Mouse (Mus musculus): ENCODE results near the gene Mdga1. TPM values are rescaled to one million over a fixed set of nuclear protein-coding genes. Genes with fewer than 3 reads are reported as not detected.
A peak's percentile ranks its signal among the peaks of the same experiment; 100 is the strongest.

Mdga1 gene
- polyA plus RNA-seq, 1 experiment from 2014 or later: 13.1 TPM

DNA sequence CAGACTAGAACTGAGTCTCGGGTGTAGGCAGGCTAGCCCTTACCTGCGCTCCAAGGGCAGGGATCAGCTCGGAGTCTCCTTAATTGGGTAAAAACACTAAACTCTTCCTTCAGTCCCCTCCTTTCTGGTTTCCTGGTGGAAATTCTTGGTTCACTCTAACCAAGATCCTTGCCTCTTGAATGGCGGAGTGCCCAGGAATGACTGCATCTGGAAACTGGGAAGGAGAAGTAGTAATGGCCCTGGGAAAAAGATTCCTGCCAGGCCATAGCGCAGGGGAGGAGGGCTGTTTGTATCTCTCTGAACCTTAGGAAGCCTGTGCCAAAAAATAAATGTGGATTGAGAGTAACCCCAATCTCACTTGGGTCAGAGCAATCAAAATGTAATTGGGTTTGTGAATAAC, 30.9 kb downstream of the Mdga1 start:
- 0 out of 2 replicates have a peak, but pooled peaks cover 4% of the 10 kb centered on the region for H3K9me3 ChIP-seq
- H3K4me2 ChIP-seq (replicated peaks): no peak overlapping the region
- 95% methylated on average over 5 of the region's 5 CpGs for WGBS
- no peak for ATAC-seq (ENCODE audit: low FRiP score, low read depth)
- H3K27ac ChIP-seq (replicated peaks): no peak overlapping the region
- no peak overlapping the region for H3K4me3 ChIP-seq
- H3K36me3 ChIP-seq: no peaks in the 10 kb centered on the region
- H3K9ac ChIP-seq (replicated peaks): no peak overlapping the region
- 0 out of 2 replicates have a peak, but pooled peaks cover 4% of the 10 kb centered on the region for H3K27me3 ChIP-seq
- H3K4me1 ChIP-seq: no peaks in the 10 kb centered on the region

DNA sequence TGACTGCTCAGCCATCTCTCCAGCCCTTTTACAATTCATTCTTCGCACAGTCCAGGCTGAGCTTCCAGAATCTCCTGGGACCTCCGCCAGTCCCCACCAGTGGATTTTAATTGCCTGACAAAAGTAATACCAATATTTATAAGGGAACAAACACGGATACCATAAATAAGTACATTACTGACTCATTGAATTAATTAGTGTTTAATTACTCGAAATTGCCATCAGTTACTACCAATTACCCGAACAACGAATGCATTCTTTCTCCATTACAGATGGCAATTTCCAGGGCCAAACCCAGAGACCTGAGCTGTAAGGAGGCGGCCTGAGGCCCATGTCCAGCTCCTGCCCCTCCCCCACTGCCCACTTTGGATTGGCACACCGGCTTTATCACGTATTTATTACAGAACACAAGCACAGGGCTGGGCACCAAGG, 32.5 kb downstream of the Mdga1 start:
- Histone ChIP-seq H3K27me3 (0 out of 2 replicates have a peak, but pooled peaks cover 4% of the 10 kb centered on the region), H3K27ac (replicated peaks) (no peak overlapping the region), H3K4me2 (replicated peaks) (no peak overlapping the region), H3K36me3 (no peaks in the 10 kb centered on the region), H3K9ac (replicated peaks) (no peak overlapping the region), H3K9me3 (0 out of 2 replicates have a peak, but pooled peaks cover 4% of the 10 kb centered on the region), H3K4me3 (no peak overlapping the region), H3K4me1 (no peaks in the 10 kb centered on the region; the same call in 1 of the 2 replicates)
- no peak for ATAC-seq (ENCODE audit: low FRiP score, low read depth)
- 83% methylated on average over 9 of the region's 9 CpGs for WGBS

DNA sequence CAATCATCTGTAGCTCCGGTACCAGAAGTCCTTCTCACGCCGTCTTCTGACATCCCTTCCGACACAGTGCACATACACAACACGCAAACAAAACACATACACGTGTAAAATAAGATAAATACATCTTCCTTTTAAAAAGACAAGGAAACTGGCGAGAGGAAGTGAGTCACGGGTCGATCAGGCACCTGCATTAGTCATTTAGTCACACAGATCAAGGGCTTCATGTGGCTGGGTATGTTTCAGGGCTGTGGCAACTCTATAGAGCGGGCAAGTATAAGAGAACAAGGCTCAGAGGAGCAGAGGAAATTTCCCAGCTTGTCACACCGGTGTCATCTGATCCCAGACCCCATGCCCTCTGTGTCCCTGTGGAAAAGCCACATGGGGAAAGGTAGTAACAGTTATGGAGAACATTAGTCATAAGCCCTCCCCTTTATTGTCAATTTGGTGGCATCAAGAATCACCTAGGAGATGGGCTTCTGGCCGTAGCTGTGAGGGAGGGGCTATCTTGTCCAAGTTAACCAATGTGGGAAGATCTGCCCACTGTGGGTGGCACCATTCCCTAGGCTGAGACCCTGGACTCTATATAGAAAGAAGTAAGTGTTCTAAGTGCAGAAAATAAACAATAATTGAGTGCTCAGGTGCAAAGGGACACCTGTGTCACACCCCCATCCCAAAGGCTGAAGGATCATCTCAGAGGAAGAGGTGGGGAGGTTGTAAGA, 35.6 kb downstream of the Mdga1 start:
- WGBS: 90% methylated on average over 12 of the region's 12 CpGs
- H3K36me3 ChIP-seq: no peaks in the 10 kb centered on the region
- peaks cover 6% of the 10 kb centered on the region; the same call in 1 of the 2 replicates for H3K27me3 ChIP-seq
- 0 out of 2 replicates have a peak, but pooled peaks cover 4% of the 10 kb centered on the region for H3K9me3 ChIP-seq
- no peak for ATAC-seq (ENCODE audit: low FRiP score, low read depth)
- H3K4me1 ChIP-seq: no peaks in the 10 kb centered on the region; the same call in 1 of the 2 replicates
- H3K4me2 ChIP-seq (replicated peaks): no peak overlapping the region
- H3K4me3 ChIP-seq: no peak overlapping the region
- no peak overlapping the region for H3K27ac ChIP-seq (replicated peaks)
- H3K9ac ChIP-seq (replicated peaks): no peak overlapping the region

DNA sequence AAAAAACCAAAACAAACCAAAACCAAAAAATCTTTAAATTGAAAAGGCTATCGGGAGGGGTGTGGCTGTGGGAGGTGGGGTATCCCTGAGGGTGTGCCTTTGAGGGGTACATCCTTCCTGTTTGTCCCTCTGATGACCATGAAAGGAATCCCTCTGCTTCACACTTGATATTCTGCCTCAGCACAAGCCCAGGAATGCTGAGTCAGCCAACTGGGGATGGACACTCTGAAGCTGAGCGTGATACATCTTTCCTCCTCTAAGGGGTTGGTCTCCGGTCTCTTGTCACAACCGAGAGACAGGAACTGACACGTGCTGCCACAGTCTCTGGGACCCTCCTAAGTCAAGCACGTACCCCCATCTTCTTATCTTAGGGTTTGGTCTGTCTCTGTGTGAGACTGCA, 37.1 kb downstream of the Mdga1 start:
- Histone ChIP-seq H3K36me3 (no peaks in the 10 kb centered on the region), H3K9me3 (0 out of 2 replicates have a peak, but pooled peaks cover 4% of the 10 kb centered on the region), H3K4me3 (no peak overlapping the region), H3K4me1 (no peaks in the 10 kb centered on the region; the same call in 1 of the 2 replicates), H3K9ac (replicated peaks) (no peak overlapping the region), H3K4me2 (replicated peaks) (no peak overlapping the region), H3K27ac (replicated peaks) (no peak overlapping the region), H3K27me3 (peaks cover 13% of the 10 kb centered on the region; the same call in 1 of the 2 replicates)
- WGBS: 87% methylated on average over 6 of the region's 6 CpGs
- no peak for ATAC-seq (ENCODE audit: low FRiP score, low read depth)

DNA sequence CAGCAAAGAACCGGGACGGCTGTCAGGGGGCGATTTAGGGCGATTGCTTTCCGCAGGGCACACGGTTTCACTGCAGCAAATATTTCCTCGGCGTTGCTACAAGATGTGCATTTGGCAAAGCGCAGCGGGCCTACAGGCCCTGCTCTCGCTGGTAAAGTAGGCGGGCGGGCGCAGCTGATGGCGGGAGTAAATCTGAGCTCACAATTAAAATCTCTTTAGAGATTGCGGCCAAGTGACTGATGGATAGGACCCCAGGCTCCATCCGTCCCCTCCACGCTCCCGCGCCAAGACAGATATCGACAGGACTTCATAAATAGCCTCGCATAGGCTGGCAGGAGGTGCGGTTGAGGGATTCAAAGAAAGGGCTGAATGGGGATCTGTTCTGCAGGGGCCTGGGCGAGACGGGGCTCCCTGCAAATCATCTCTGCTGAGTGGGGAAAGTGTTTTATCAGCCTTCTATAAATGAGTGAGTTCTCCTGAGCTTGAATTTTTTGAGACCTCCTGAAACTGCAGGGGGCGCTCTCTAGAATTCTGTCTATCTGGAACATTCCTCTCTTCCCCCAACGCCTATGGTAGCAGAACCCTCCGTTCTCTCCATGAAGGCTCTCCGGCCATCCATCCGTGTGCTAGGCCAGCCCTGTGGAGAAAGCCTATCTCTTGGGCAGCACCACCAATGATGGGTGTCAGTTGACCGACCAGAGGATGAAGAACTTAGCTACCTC, 38.5 kb downstream of the Mdga1 start:
- Histone ChIP-seq H3K4me1 (no peaks in the 10 kb centered on the region; the same call in 1 of the 2 replicates), H3K9me3 (0 out of 2 replicates have a peak, but pooled peaks cover 4% of the 10 kb centered on the region), H3K27ac (replicated peaks) (no peak overlapping the region), H3K27me3 (peaks cover 13% of the 10 kb centered on the region; the same call in 1 of the 2 replicates), H3K4me3 (no peak overlapping the region), H3K4me2 (replicated peaks) (no peak overlapping the region), H3K36me3 (no peaks in the 10 kb centered on the region), H3K9ac (replicated peaks) (no peak overlapping the region)
- WGBS: 87% methylated on average over 31 of the region's 31 CpGs
- ATAC-seq (ENCODE audit: low FRiP score, low read depth): no peak

DNA sequence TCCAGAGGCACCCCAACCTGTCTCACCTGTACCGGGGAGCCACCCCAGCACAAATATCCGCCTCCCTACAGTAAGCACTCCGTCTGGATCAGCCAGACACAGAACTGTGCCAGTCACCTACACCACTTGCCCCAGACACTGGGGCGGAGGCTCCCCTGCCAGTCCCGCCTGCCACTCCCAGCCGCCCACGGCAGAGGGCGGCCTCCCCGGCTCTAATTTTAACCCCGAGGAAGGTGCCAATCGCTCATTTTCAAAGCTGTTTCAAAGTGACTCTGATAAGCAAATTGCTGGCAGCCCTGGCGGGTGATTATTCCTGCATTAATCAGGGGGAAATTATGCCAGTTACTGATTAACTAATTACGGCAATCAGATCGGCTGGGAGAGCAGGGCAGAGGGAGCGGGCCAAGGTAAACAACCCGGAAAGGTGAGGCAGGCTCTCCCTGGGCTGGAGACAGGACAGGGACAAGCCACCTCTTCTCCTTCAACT, 41.1 kb downstream of the Mdga1 start:
- 65% methylated on average over 16 of the region's 16 CpGs for WGBS
- Histone ChIP-seq H3K4me1 (no peaks in the 10 kb centered on the region; the same call in 1 of the 2 replicates), H3K27ac (replicated peaks) (no peak overlapping the region), H3K36me3 (no peaks in the 10 kb centered on the region), H3K4me3 (no peak overlapping the region), H3K4me2 (replicated peaks) (no peak overlapping the region), H3K9me3 (no peaks in the 10 kb centered on the region), H3K9ac (replicated peaks) (no peak overlapping the region), H3K27me3 (peaks cover 13% of the 10 kb centered on the region; the same call in 1 of the 2 replicates)
- no peak for ATAC-seq (ENCODE audit: low FRiP score, low read depth)

DNA sequence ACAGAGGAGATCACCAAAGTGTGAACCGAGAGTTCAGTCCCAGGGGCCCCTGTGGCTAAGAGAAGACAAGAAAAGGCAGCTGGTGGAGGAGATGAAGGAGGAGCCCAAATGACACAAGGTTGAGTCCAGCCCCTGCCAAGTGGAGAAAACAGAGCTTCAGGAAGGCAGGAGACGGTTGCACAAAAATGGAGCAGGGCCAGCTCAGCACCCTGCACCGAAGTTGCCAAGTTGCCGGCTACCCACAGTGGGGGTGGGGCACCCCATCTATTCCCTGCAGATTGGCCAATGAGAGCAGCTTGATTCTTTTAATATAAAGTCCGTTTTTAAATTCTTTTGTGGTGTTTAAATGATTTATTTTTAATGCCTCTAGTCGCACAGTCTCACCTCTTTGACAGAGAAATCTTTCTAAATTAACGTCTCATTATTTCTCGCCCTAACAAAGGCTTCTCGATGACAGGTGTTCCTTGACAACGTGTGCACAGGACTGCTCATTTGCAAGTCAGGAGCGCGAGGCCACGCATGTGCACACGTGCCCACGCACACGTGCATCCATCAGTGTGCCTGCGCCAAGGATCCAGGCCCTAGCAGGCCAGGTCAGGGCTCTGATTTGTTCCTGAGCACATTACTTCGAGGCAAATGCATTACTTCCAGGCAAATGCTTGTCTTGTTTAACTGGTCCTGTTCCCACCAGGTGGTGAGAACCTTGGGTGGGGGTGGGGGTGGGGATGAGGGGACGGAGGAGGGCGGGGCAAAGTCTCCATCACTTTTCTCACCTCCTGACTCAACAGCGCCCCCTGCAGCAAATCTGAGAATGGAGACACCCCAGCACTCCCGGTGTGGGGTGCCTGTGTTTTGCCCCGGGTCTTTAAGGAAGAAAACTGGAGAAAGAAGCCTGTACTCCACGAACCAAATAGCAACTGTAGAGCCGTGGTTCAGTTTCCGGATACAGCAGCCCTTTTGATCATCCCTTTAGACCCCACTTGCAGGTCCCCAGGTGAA, 44.0 kb downstream of the Mdga1 start:
- Histone ChIP-seq H3K36me3 (no peaks in the 10 kb centered on the region), H3K27me3 (peaks cover 13% of the 10 kb centered on the region; the same call in 1 of the 2 replicates)

DNA sequence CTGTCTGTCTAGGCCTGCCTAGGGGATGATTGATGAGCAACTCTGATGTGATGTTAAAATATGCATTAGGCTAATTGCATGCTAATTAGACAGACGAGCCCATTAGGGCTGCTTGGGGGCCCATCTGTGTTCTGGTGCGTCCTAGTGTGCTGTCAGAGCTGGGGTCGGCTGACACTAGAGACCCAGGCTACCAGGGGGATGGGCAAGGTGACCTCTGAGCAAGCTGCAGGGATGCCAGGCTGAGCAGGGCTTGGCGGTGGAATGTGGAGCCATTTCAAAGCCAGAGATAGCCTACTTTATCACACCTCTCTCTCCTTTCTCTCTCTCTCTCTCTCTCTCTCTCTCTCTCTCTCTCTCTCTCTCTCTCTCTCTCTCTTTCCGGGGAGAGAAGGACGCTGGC, 49.8 kb downstream of the Mdga1 start:
- Histone ChIP-seq H3K27ac (replicated peaks) (no peak overlapping the region), H3K9me3 (no peaks in the 10 kb centered on the region), H3K4me3 (no peak overlapping the region), H3K27me3 (no peaks in the 10 kb centered on the region), H3K4me2 (replicated peaks) (no peak overlapping the region), H3K36me3 (no peaks in the 10 kb centered on the region), H3K9ac (replicated peaks) (no peak overlapping the region), H3K4me1 (peaks cover 21% of the 10 kb centered on the region)
- ATAC-seq (ENCODE audit: low FRiP score, low read depth): no peak
- 53% methylated on average over 6 of the region's 6 CpGs for WGBS

More for the DNA sequence above, 44.0 kb downstream of the Mdga1 start:
- no peak overlapping the region for H3K4me2 ChIP-seq (replicated peaks)
- no peak overlapping the region for H3K4me3 ChIP-seq
- no peak overlapping the region for H3K27ac ChIP-seq (replicated peaks)
- ATAC-seq (ENCODE audit: low FRiP score, low read depth): no peak
- no peak overlapping the region for H3K9ac ChIP-seq (replicated peaks)
- H3K9me3 ChIP-seq: no peaks in the 10 kb centered on the region
- WGBS: 70% methylated on average over 26 of the region's 26 CpGs
- peaks cover 4% of the 10 kb centered on the region for H3K4me1 ChIP-seq

DNA sequence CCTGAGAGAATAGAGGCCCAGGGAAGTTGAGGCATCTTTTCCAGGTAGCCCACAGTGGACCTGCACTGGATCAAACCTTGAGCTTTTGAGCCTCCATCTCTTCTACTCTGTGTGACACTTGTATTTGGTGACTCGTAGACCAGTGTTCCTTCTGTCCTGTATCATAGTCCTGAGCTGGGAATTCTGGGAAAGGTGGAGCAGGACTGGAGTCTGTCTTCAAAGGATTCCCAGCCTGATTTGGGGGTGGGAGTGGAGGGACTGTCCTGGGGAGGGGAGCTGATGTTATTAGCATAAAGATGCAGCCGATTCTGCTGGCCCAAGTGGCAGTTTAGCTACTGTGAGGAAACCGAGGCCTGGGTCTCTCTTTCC, 50.4 kb downstream of the Mdga1 start:
- WGBS: 76% methylated on average over 3 of the region's 3 CpGs

DNA sequence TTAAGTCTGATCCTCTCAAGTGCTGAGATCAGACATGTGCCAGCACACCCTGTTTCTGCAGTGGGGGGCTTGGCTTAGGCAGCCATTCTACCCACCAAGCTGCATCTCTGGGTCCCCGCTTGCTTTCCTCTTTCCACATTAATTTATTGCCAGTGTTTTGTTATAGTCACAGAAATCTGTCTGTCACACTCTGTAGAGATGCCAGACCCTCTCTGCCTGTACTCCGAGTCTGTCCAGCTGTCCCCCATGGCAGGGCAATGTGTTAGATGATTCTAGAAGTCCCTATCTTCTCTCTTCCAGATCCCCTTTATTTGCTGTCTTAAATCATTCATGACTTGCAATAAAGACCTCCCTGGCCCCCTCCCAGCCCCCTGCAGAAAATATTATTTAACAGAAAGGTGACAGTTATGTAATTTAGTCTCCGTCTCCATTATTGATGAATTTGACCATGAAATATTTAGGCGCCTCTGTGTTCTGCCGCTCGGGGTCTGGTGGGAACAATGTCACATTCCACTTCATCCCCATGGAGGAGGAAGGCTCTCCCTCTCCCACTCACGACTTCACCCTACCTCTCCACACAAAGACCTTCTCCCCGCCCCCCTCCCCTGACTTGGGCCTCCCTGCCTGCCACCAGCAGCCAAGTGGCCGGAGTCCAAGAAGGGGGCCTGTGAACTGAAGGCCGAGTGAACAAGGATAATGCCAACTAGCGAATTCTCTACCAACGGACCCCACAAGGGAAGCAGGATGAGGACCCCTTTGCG, 50.9 kb downstream of the Mdga1 start:
- 68% methylated on average over 13 of the region's 13 CpGs for WGBS
- no peaks in the 10 kb centered on the region for H3K9me3 ChIP-seq
- H3K36me3 ChIP-seq: no peaks in the 10 kb centered on the region
- H3K4me1 ChIP-seq: peaks cover 21% of the 10 kb centered on the region
- H3K4me3 ChIP-seq: no peak overlapping the region
- H3K4me2 ChIP-seq (replicated peaks): no peak overlapping the region
- 0 out of 2 replicates have a peak overlapping the region, but pooled peaks have one; percentile 6 for H3K27ac ChIP-seq (replicated peaks)
- H3K27me3 ChIP-seq: no peaks in the 10 kb centered on the region
- no peak for ATAC-seq (ENCODE audit: low FRiP score, low read depth)
- H3K9ac ChIP-seq (replicated peaks): no peak overlapping the region

More for the DNA sequence above, 50.4 kb downstream of the Mdga1 start:
- Histone ChIP-seq H3K9me3 (no peaks in the 10 kb centered on the region), H3K4me3 (no peak overlapping the region), H3K9ac (replicated peaks) (no peak overlapping the region), H3K27me3 (no peaks in the 10 kb centered on the region), H3K27ac (replicated peaks) (0 out of 2 replicates have a peak overlapping the region, but pooled peaks have one; percentile 6), H3K4me1 (peaks cover 21% of the 10 kb centered on the region), H3K36me3 (no peaks in the 10 kb centered on the region), H3K4me2 (replicated peaks) (no peak overlapping the region)
- no peak for ATAC-seq (ENCODE audit: low FRiP score, low read depth)
